Mouse (Mus musculus) limb, embryonic 12.5 days (tissue): ENCODE data around the gene Hs3st5. TPM values are rescaled to one million over a fixed set of nuclear protein-coding genes. Genes with fewer than 3 reads are reported as not detected.
"Not testable (repeated sequence)": the region's sequence is repeated elsewhere in the genome, so short reads cannot be mapped to it uniquely, and the experiment has no call there.

ENCODE experiments used
- ATAC-seq: fragments of 200-750 bp; cut with Nextera tagmentation; 2 replicates; pipeline ENCODE4 v1.8.0; 2017; ENCODE audit warnings: low read depth, moderate TSS enrichment; ENCODE audit not compliant: insufficient number of reproducible peaks, insufficient read depth, low FRiP score, low TSS enrichment
- H3K27ac ChIP-seq: fragments of 300-500 bp; sonication (generic); 2 replicates; pipeline ENCODE4 v1.5.1; 2016; ENCODE audit warnings: mild to moderate bottlenecking, moderate library complexity
- H3K27me3 ChIP-seq: fragments of 300-500 bp; sonication (generic); 2 replicates; pipeline ENCODE4 v1.6.1; 2016; ENCODE audit warnings: mild to moderate bottlenecking, moderate library complexity
- H3K36me3 ChIP-seq: fragments of 300-500 bp; sonication (generic); 2 replicates; pipeline ENCODE4 v1.6.1; 2016; ENCODE audit warnings: mild to moderate bottlenecking, moderate library complexity
- H3K4me1 ChIP-seq: fragments of 300-500 bp; sonication (generic); replicated peaks from 2 replicates; pipeline ENCODE4 v1.6.1; 2016
- H3K4me2 ChIP-seq: fragments of 300-500 bp; sonication (generic); 2 replicates; pipeline ENCODE4 v1.6.1; 2016; ENCODE audit warnings: mild to moderate bottlenecking, moderate library complexity
- H3K4me3 ChIP-seq: fragments of 300-500 bp; sonication (generic); replicated peaks from 2 replicates; pipeline ENCODE4 v1.5.1; 2016; ENCODE audit warnings: mild to moderate bottlenecking
- H3K9ac ChIP-seq: fragments of 300-500 bp; sonication (generic); replicated peaks from 2 replicates; pipeline ENCODE4 v1.6.1; 2016; ENCODE audit warnings: mild to moderate bottlenecking, moderate library complexity
- H3K9me3 ChIP-seq: fragments of 300-500 bp; sonication (generic); 2 replicates; pipeline ENCODE4 v1.6.1; 2016; ENCODE audit warnings: mild to moderate bottlenecking, moderate library complexity
- WGBS: fragments of 180-500 bp; shearing (Covaris S2); methylation state at CpG from one replicate; pipeline ENCODE4 v1.1.7; 2016; 5-methylcytosine and 5-hydroxymethylcytosine counted together
- polyA plus RNA-seq: library from polyadenylated mRNA; unstranded; fragments of >200 nt; fragmentation: Nextera tagmentation; extraction: Ambion mirVana; gene quantifications from 2 replicates; pipeline ENCODE4 v1.2.1, GENCODE M21; 2016

Hs3st5 gene
- polyA plus RNA-seq, 1 experiment from 2014 or later, result 1.4 TPM

DNA sequence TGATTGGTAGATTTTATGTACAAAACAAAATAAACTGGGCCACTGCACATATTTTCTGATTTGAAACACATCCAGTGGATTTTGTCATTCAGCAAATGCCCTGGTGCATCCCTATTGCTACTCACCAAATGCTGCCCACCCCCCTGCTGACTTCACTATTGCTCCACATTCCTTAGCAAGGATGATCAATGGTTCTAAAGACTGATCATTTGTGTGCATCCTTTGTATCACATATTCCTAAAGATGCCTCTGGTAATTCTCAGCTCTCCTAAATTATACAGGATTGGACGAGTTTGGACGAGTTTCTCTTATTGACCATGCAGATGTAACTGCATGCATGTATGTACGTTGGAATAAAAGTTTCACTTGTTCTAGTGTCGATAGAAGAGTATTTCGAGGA is 52.1 kb downstream of the Hs3st5 start:
- whole genome bisulfite sequencing, result 92% methylated on average over 5 of the region's 5 CpGs

DNA sequence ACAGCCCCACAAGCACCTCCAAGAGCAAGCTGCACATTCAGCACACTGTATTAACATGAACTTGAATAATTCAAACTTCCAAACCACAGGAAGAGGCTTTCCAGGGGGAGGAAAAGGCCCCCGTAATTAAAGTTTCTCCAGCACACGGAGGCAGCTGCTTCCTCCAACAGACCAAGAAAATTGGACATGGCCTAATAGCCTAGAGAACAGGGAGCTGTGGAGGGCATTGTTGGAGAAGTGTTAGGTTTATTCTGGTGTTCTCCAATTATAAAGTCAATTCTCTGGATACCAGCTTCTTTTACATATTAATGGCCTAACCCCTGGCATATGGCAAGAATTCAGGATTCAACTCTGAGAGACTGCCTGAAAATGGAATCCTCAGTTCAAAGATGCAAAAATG is 60.6 kb downstream of the Hs3st5 start:
- Histone ChIP-seq H3K9me3 (no peaks in the 10 kb centered on the region), H3K36me3 (no peaks in the 10 kb centered on the region), H3K4me3 (no peak overlapping the region), H3K27me3 (no peaks in the 10 kb centered on the region), H3K4me1 (0 out of 2 replicates have a peak, but pooled peaks cover 6% of the 10 kb centered on the region), H3K9ac (no peak overlapping the region), H3K27ac (no peak overlapping the region), H3K4me2 (no peak overlapping the region)
- WGBS, result 27% methylated on average over 2 of the region's 2 CpGs
- ATAC-seq, result no peak

More for the DNA sequence above, 52.1 kb downstream of the Hs3st5 start:
- no peak for ATAC-seq
- no peak overlapping the region for H3K4me2 ChIP-seq
- no peaks in the 10 kb centered on the region for H3K9me3 ChIP-seq
- no peaks in the 10 kb centered on the region for H3K27me3 ChIP-seq
- H3K36me3 ChIP-seq, result no peaks in the 10 kb centered on the region
- H3K4me1 ChIP-seq, result no peaks in the 10 kb centered on the region
- no peak overlapping the region for H3K4me3 ChIP-seq
- no peak overlapping the region for H3K9ac ChIP-seq
- H3K27ac ChIP-seq, result no peak overlapping the region

DNA sequence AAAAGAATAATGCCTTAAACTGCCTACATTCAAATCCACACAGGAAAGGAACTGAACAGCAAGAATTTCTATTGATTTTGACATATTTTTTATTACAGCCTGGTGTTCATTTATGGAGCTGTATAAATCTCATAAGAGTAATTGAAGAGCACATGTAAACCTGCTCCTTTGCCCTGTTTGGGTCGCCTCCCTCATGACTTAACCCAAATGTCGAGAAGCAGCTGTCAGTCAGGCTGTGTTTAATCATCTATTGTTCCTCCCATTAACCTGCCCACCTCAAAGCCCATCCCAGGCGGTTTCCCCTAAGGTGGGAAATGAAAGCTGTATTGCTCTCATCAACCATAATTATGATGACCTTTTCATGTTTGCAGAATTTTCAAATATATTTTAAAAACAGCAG is 65.9 kb downstream of the Hs3st5 start:
- Histone ChIP-seq H3K9me3 (no peaks in the 10 kb centered on the region), H3K27me3 (no peaks in the 10 kb centered on the region), H3K4me1 (0 out of 2 replicates have a peak, but pooled peaks cover 4% of the 10 kb centered on the region), H3K9ac (no peak overlapping the region), H3K4me3 (no peak overlapping the region), H3K36me3 (no peaks in the 10 kb centered on the region), H3K27ac (no peak overlapping the region), H3K4me2 (no peak overlapping the region)
- WGBS, result 55% methylated on average over 3 of the region's 3 CpGs
- ATAC-seq, result no peak

DNA sequence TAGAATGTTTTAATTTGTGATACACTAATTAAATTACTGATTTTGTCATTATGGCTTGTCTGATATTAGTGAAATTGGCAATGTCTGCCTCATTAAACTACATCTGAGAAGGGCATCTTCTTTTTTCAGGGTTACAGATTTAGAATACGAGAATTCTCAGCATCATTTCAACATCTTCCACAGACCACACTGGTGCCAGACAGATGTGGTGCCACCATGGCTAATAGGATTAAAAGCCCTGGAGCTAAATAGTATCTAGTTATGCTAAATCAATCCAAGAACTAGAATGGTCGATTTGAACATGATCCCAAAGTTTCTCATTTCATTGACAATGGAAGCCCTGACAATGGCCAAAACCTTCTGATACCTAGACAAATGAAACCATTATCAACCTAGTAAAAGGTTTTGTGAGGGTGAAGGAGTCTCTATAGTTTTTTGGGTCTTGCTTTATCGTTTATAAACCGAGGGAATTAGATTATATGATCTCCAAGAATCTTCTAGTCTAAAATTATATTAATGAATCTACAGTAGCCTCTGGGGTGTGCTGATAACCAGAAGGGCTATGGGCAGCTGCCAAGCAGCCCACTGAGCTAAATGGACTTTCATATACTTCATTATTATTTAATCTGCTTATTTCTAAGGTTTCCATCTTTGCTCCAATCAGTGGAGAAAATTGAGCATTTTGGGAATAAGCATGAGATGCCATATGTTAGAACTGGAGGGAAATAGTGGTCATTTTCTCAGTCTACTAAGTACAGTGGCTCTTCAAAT is 71.9 kb downstream of the Hs3st5 start:
- Histone ChIP-seq H3K4me3 (no peak overlapping the region), H3K27me3 (no peaks in the 10 kb centered on the region), H3K27ac (no peak overlapping the region), H3K9me3 (no peaks in the 10 kb centered on the region), H3K9ac (no peak overlapping the region), H3K36me3 (no peaks in the 10 kb centered on the region), H3K4me1 (no peaks in the 10 kb centered on the region), H3K4me2 (no peak overlapping the region)
- ATAC-seq, result no peak
- 74% methylated on average over 4 of the region's 4 CpGs for WGBS

DNA sequence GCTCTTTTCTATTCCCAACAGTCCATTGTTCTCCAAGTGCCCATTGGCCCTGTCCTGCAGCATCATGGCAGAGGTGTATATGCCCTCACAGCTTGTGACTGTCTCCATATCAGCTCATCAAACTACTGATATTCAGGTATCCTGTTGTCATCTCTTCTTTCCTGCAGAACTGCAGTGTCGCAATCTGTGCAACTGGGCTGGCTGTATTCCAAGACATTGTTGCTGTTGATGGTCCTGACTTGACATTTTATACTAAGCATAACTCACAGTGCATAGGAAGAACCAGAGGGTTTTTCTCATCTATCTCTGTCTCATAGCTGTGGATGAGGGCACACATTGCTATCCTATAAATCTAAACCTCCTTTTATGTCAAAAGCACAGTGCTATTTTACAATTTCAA is 103.8 kb downstream of the Hs3st5 start:
- no peak overlapping the region for H3K9ac ChIP-seq
- no peaks in the 10 kb centered on the region for H3K36me3 ChIP-seq
- H3K27me3 ChIP-seq, result no peaks in the 10 kb centered on the region
- H3K4me3 ChIP-seq, result no peak overlapping the region
- H3K27ac ChIP-seq, result no peak overlapping the region
- no peaks in the 10 kb centered on the region for H3K9me3 ChIP-seq
- WGBS, result 87% methylated on average over 1 of the region's 1 CpGs
- no peaks in the 10 kb centered on the region for H3K4me1 ChIP-seq
- no peak for ATAC-seq
- H3K4me2 ChIP-seq, result no peak overlapping the region

DNA sequence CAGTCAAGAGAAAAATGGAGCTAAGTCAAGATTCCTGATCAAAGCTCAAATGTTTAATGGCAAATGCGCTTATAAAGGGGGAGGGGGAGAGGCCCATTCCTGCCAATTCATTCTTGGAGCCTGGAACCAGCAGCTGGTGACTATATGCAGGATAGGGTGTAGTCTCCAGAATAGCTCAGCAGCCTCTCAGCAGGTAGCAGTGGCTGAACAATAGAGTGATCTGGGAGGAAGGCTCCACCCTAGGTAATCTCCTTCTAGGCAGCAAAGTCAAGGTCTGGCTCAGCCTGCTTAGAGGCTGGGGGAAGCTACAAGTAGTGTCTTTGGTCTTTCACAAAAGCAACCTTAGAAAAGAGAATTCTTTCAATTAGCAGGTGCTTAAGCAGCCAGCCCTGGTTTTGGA is 104.8 kb downstream of the Hs3st5 start:
- WGBS, result 56% methylated on average over 1 of the region's 1 CpGs
- not testable (repeated sequence) for H3K9ac ChIP-seq

DNA sequence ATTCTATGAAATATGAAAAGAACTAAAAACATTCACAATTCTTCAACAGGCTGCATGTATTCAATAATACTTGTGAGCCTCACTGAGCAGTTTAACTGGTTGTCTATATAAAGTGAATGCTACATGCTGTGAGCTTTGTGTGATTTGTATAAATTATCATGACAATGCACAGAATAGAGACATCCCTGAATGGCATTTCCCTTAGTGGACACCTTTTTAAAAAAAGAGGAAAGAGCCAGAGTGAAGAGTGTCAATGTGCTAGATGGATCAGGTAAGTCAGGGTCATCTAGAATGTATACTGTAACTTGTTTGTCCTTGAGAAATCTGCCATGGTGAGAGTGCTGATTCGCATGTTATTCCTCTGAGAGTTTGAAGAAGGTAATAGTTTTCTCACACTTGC is 116.4 kb downstream of the Hs3st5 start:
- Histone ChIP-seq H3K4me2 (no peak overlapping the region), H3K36me3 (no peaks in the 10 kb centered on the region), H3K4me3 (no peak overlapping the region), H3K27me3 (no peaks in the 10 kb centered on the region), H3K27ac (no peak overlapping the region), H3K4me1 (no peaks in the 10 kb centered on the region), H3K9me3 (no peaks in the 10 kb centered on the region), H3K9ac (no peak overlapping the region)
- ATAC-seq, result no peak
- WGBS, result 86% methylated on average over 1 of the region's 1 CpGs

More for the DNA sequence above, 104.8 kb downstream of the Hs3st5 start:
- H3K4me3 ChIP-seq, H3K36me3 ChIP-seq, H3K27ac ChIP-seq, H3K9me3 ChIP-seq, H3K4me2 ChIP-seq, ATAC-seq, H3K4me1 ChIP-seq, H3K27me3 ChIP-seq: not testable (repeated sequence)

DNA sequence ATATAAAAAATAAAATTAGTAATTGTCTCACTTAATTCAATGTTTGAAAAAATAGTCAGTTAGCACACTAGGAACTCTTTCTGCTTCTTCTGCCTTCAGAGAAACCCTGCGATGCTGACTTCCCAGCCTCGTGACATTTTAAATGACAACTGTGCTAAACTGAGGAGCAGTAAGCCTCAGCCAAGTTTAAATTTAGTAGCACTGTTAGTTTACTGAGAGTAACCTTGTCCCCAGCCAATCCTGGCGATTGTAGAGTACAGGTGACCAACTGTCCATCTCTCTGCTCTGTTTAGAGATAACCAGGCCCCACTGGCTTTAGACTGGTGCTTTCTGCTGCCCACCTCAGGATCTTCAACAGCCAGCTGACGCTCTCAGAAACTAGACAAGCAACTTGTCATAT is 121.3 kb downstream of the Hs3st5 start:
- no peaks in the 10 kb centered on the region for H3K27me3 ChIP-seq
- H3K36me3 ChIP-seq, result no peaks in the 10 kb centered on the region
- H3K4me3 ChIP-seq, result no peak overlapping the region
- no peaks in the 10 kb centered on the region for H3K9me3 ChIP-seq
- H3K4me2 ChIP-seq, result no peak overlapping the region
- H3K27ac ChIP-seq, result no peak overlapping the region
- no peak for ATAC-seq
- 84% methylated on average over 4 of the region's 4 CpGs for WGBS
- no peaks in the 10 kb centered on the region for H3K4me1 ChIP-seq
- H3K9ac ChIP-seq, result no peak overlapping the region

DNA sequence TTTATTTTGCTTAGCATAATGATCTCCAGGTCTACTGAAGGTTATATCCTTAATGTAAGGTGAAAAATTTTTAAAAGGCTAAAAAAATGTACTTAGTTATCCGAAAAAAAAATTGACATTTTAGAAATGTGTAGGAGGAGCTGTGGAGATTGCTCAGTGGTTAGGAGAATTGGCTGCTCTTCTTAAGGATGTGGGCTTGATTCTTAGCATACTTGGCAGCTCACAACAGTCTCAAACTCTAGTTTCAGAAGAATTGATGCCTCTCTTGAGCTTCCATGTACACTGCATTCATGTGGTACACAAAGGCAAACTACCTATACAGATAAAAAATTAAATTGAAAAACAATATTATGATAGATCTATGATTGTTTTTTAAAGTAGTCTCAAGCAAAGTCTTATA is 125.1 kb downstream of the Hs3st5 start:
- WGBS, result 82% methylated on average over 1 of the region's 1 CpGs
- Histone ChIP-seq H3K27me3 (no peaks in the 10 kb centered on the region), H3K9ac (no peak overlapping the region), H3K4me1 (no peaks in the 10 kb centered on the region), H3K27ac (no peak overlapping the region), H3K4me3 (no peak overlapping the region), H3K36me3 (no peaks in the 10 kb centered on the region), H3K9me3 (no peaks in the 10 kb centered on the region), H3K4me2 (no peak overlapping the region)
- ATAC-seq, result no peak

DNA sequence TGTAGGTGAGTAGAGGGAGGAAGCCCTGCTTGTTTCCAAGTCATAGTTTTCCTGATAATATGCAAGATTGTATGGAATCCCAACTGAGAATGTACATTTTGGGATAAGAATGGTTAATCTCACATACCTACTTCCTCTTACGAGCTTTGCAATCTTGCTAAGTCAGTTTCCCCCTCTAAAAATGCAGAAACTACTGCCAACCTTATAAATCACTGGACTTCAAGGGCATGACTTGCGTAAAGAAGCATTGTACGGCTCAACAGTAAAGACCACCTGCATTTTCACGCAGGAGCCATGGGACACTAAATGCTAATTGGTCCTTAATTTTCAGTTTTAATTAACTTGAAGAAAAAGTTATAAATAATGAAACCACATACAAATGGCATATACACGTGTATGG is 144.0 kb downstream of the Hs3st5 start:
- Histone ChIP-seq H3K9me3 (no peaks in the 10 kb centered on the region), H3K4me3 (no peak overlapping the region), H3K36me3 (no peaks in the 10 kb centered on the region), H3K4me1 (no peaks in the 10 kb centered on the region), H3K27ac (no peak overlapping the region), H3K9ac (no peak overlapping the region), H3K27me3 (no peaks in the 10 kb centered on the region), H3K4me2 (no peak overlapping the region)
- no peak for ATAC-seq
- 42% methylated on average over 5 of the region's 5 CpGs for WGBS

DNA sequence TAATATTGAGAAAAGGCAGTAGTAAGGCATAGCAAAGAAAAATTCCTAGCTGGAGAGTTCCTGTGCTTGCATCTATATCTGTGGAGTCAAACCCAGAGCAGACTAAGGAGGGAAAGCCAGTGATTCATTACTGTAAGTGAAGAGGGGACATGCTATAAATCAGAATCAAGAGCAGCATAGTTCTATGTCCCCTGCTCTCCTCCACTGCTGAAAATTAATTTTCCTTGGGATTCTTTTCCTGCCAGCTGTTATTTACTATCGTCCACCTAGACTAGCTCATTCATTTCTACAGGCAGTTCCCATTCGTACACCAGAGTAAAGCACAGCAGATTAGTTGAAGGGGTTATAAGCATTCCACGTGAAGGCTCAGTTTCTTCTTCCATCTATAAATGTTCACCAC is 207.4 kb downstream of the Hs3st5 start:
- no peaks in the 10 kb centered on the region for H3K36me3 ChIP-seq
- whole genome bisulfite sequencing, result 81% methylated on average over 3 of the region's 3 CpGs
- ATAC-seq, result no peak
- no peaks in the 10 kb centered on the region for H3K4me1 ChIP-seq
- H3K4me2 ChIP-seq, result no peak overlapping the region
- H3K27me3 ChIP-seq, result no peaks in the 10 kb centered on the region
- no peaks in the 10 kb centered on the region for H3K9me3 ChIP-seq
- no peak overlapping the region for H3K27ac ChIP-seq
- H3K9ac ChIP-seq, result no peak overlapping the region
- no peak overlapping the region for H3K4me3 ChIP-seq

DNA sequence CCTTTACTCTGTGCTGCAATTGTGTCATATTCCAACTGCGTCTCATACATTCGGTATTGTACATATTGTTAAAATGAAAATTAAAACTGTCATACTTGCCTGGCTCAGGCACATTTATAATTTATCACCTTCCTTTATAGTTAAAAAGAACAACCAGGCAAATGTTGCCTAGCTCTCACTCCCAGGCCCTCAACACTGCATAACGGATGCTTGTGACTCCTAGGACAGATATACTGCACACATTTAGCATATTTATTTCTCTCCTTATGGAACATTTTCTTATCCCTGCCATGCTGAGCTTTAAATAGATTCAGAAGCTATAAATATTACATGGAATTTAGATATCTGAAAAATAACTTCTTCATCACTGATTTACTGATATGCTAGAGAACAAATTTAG is 219.6 kb downstream of the Hs3st5 start:
- H3K9me3 ChIP-seq, result no peaks in the 10 kb centered on the region
- H3K27ac ChIP-seq, result no peak overlapping the region
- no peak for ATAC-seq
- no peaks in the 10 kb centered on the region for H3K36me3 ChIP-seq
- 79% methylated on average over 3 of the region's 3 CpGs for WGBS
- no peaks in the 10 kb centered on the region for H3K27me3 ChIP-seq
- H3K4me1 ChIP-seq, result no peaks in the 10 kb centered on the region
- no peak overlapping the region for H3K9ac ChIP-seq
- H3K4me3 ChIP-seq, result no peak overlapping the region
- H3K4me2 ChIP-seq, result no peak overlapping the region
